Mouse (Mus musculus) right cerebral cortex, postnatal 10 days (tissue): ENCODE measurements around the gene Ptprn2.

ENCODE experiments used
- DNase-seq, 2 experiments: peaks; one replicate each; pipeline ENCODE4 v3.0.0; 2021; ENCODE audit warnings: low spot score in 2 of 2

The Ptprn2 gene

GRCm38 (mm10) chr12:117127078-117127477 lies 641.6 kb downstream of the Ptprn2 start:
- no peak for DNase-seq

- peak; percentile 39 to 50 for DNase-seq
Measured at GRCm38 (mm10) chr12:117127485-117127884, 642.0 kb downstream of the Ptprn2 start.

- DNase-seq, result peak in 1 of 2 experiments; percentile 33
Measured at GRCm38 (mm10) chr12:117132095-117132494, 646.6 kb downstream of the Ptprn2 start.

GRCm38 (mm10) chr12:117135205-117135604 lies 649.7 kb downstream of the Ptprn2 start:
- DNase-seq, result peak; percentile 37 to 55

GRCm38 (mm10) chr12:117136472-117137010 lies 651.0 kb downstream of the Ptprn2 start:
- DNase-seq, result no peak

- DNase-seq, result peak in 1 of 2 experiments; percentile 37
Measured at GRCm38 (mm10) chr12:117140901-117141300, 655.4 kb downstream of the Ptprn2 start.

- DNase-seq, result no peak
Measured at GRCm38 (mm10) chr12:117141394-117141793, 655.9 kb downstream of the Ptprn2 start.

GRCm38 (mm10) chr12:117149176-117149575 lies 663.7 kb downstream of the Ptprn2 start:
- DNase-seq, result no peak

GRCm38 (mm10) chr12:117150611-117151395 lies 665.3 kb downstream of the Ptprn2 start:
- no peak for DNase-seq

- DNase-seq, result peak; percentile 37 to 47
Measured at GRCm38 (mm10) chr12:117151611-117152010, 666.1 kb downstream of the Ptprn2 start.

GRCm38 (mm10) chr12:117152366-117153165 lies 667.0 kb downstream of the Ptprn2 start:
- peak; percentile 42 to 48 for DNase-seq

- DNase-seq, result peak in 1 of 2 experiments; percentile 37
Measured at GRCm38 (mm10) chr12:117153166-117153480, 667.6 kb downstream of the Ptprn2 start.

GRCm38 (mm10) chr12:117153671-117154355 lies 668.3 kb downstream of the Ptprn2 start:
- peak; percentile 78 to 83 for DNase-seq

- peak in 1 of 2 experiments; percentile 32 for DNase-seq
Measured at GRCm38 (mm10) chr12:117154356-117155243, 669.1 kb downstream of the Ptprn2 start.

- DNase-seq, result peak in 1 of 2 experiments; percentile 37
Measured at GRCm38 (mm10) chr12:117155307-117156220, 670.0 kb downstream of the Ptprn2 start.

GRCm38 (mm10) chr12:117156256-117156655 lies 670.7 kb downstream of the Ptprn2 start:
- DNase-seq, result peak in 1 of 2 experiments; percentile 15

GRCm38 (mm10) chr12:117156786-117157185 lies 671.3 kb downstream of the Ptprn2 start:
- DNase-seq, result no peak

- no peak for DNase-seq
Measured at GRCm38 (mm10) chr12:117157249-117157648, 671.7 kb downstream of the Ptprn2 start.

- DNase-seq, result no peak
Measured at GRCm38 (mm10) chr12:117157660-117158386, 672.3 kb downstream of the Ptprn2 start.
